Comparison of ENCODE assay signal across 7 mouse cellular contexts in genomic region chr11:58167822-58168166, GRCm38 (mm10). TPM values are rescaled to one million over a fixed set of nuclear protein-coding genes. Genes with fewer than 3 reads are reported as not detected.
DNase-seq lines count a peak whose midpoint lies in the region; ATAC-seq lines count a peak whose summit lies in the region.

No protein-coding gene starts in this region.

- H3K27ac ChIP-seq in lung, embryonic 16.5 days (ENCODE audit: low read length) = peak overlapping the region; percentile 23; the same call in 1 of the 2 replicates
- peak overlapping the region; percentile 75; the same call in 1 of the 2 replicates for H3K27ac ChIP-seq in embryonic facial prominence, embryonic 15.5 days (replicated peaks)
- 0 out of 2 replicates have a peak overlapping the region, but pooled peaks have one; percentile 36 for H3K27ac ChIP-seq in limb, embryonic 11.5 days (replicated peaks; ENCODE audit: low read depth, low read length)
- peak overlapping the region; percentile 39; the same call in 1 of the 2 replicates for H3K27ac ChIP-seq in stomach, embryonic 14.5 days (ENCODE audit: low read length)

- peaks cover 14% of the 10 kb centered on the region for H3K4me1 ChIP-seq in lung, embryonic 16.5 days (replicated peaks; ENCODE audit: control insufficient read depth, insufficient read depth, low read length)
- H3K4me1 ChIP-seq in embryonic facial prominence, embryonic 15.5 days = peaks cover 19% of the 10 kb centered on the region
- peaks cover 7% of the 10 kb centered on the region; the same call in 1 of the 2 replicates for H3K4me1 ChIP-seq in limb, embryonic 11.5 days (ENCODE audit: control insufficient read depth, insufficient read depth, low read length)
- H3K4me1 ChIP-seq in stomach, embryonic 14.5 days (ENCODE audit: control insufficient read depth, insufficient read depth, low read length) = peaks cover 15% of the 10 kb centered on the region; the same call in 1 of the 2 replicates

- no peak for ATAC-seq in lung, embryonic 16.5 days (ENCODE audit: low read depth)
- ATAC-seq in embryonic facial prominence, embryonic 15.5 days (ENCODE audit: insufficient number of reproducible peaks, low FRiP score, low TSS enrichment, low read depth) = 0 out of 2 replicates have a peak, but pooled peaks have one; percentile 45
- ATAC-seq in limb, embryonic 11.5 days (ENCODE audit: insufficient number of reproducible peaks, low FRiP score, low TSS enrichment, low read depth) = 0 out of 2 replicates have a peak, but pooled peaks have one; percentile 0
- ATAC-seq in stomach, embryonic 14.5 days (ENCODE audit: insufficient number of reproducible peaks, insufficient read depth, low FRiP score, low read depth) = no peak
- ATAC-seq in inflammation-experienced regulatory T-cells, adult 6 months = no peak

- peak overlapping the region; percentile 81 for H3K4me2 ChIP-seq in lung, embryonic 16.5 days (ENCODE audit: low read depth, low read length)
- peak overlapping the region; percentile 78 for H3K4me2 ChIP-seq in embryonic facial prominence, embryonic 15.5 days (replicated peaks)
- peak overlapping the region; percentile 74 for H3K4me2 ChIP-seq in limb, embryonic 11.5 days (ENCODE audit: low read depth, severe bottlenecking)
- H3K4me2 ChIP-seq in stomach, embryonic 14.5 days (replicated peaks; ENCODE audit: low read depth, low read length) = peak overlapping the region; percentile 74

- WGBS in lung, embryonic 16.5 days = 1% methylated on average over 8 of the region's 8 CpGs
- WGBS in embryonic facial prominence, embryonic 15.5 days = 0% methylated on average over 8 of the region's 8 CpGs
- 0% methylated on average over 8 of the region's 8 CpGs for WGBS in limb, embryonic 11.5 days
- WGBS in stomach, embryonic 14.5 days = 0% methylated on average over 8 of the region's 8 CpGs

- no peaks in the 10 kb centered on the region for H3K9me3 ChIP-seq in lung, embryonic 16.5 days (ENCODE audit: control insufficient read depth, low read length)
- no peaks in the 10 kb centered on the region for H3K9me3 ChIP-seq in embryonic facial prominence, embryonic 15.5 days (replicated peaks)
- H3K9me3 ChIP-seq in limb, embryonic 11.5 days (ENCODE audit: control insufficient read depth, low read length) = no peaks in the 10 kb centered on the region
- H3K9me3 ChIP-seq in stomach, embryonic 14.5 days (ENCODE audit: control insufficient read depth, low read depth, low read length) = no peaks in the 10 kb centered on the region

- peak overlapping the region; percentile 87 for H3K9ac ChIP-seq in lung, embryonic 16.5 days (ENCODE audit: low read length)
- H3K9ac ChIP-seq in embryonic facial prominence, embryonic 15.5 days = peak overlapping the region; percentile 92
- H3K9ac ChIP-seq in limb, embryonic 11.5 days (ENCODE audit: low read length) = peak overlapping the region; percentile 81
- peak overlapping the region; percentile 80 for H3K9ac ChIP-seq in stomach, embryonic 14.5 days (replicated peaks; ENCODE audit: low read depth, low read length)

- no peaks in the 10 kb centered on the region for H3K27me3 ChIP-seq in lung, embryonic 16.5 days (ENCODE audit: control insufficient read depth, insufficient read depth, low read depth, low read length)
- no peaks in the 10 kb centered on the region for H3K27me3 ChIP-seq in embryonic facial prominence, embryonic 15.5 days
- H3K27me3 ChIP-seq in limb, embryonic 11.5 days (ENCODE audit: control insufficient read depth, insufficient read depth, low read length) = no peaks in the 10 kb centered on the region
- H3K27me3 ChIP-seq in stomach, embryonic 14.5 days (ENCODE audit: control insufficient read depth, insufficient read depth, low read length) = no peaks in the 10 kb centered on the region

- no peak for DNase-seq in lung, postnatal 25 days (ENCODE audit: low spot score)
- DNase-seq in limb, embryonic 11.5 days (ENCODE audit: low spot score) = no peak
- DNase-seq in thymus, postnatal 4 days = no peak

- peaks cover 18% of the 10 kb centered on the region for H3K36me3 ChIP-seq in lung, embryonic 16.5 days (ENCODE audit: control insufficient read depth, insufficient read depth, low read length)
- peaks cover 37% of the 10 kb centered on the region for H3K36me3 ChIP-seq in embryonic facial prominence, embryonic 15.5 days
- peaks cover 16% of the 10 kb centered on the region for H3K36me3 ChIP-seq in limb, embryonic 11.5 days (ENCODE audit: control insufficient read depth, insufficient read depth, low read length)
- peaks cover 19% of the 10 kb centered on the region; the same call in 1 of the 2 replicates for H3K36me3 ChIP-seq in stomach, embryonic 14.5 days (ENCODE audit: control insufficient read depth, insufficient read depth, low read length)

- peak overlapping the region; percentile 91 for H3K4me3 ChIP-seq in lung, embryonic 16.5 days (ENCODE audit: low read length)
- H3K4me3 ChIP-seq in embryonic facial prominence, embryonic 15.5 days (replicated peaks) = peak overlapping the region; percentile 96
- H3K4me3 ChIP-seq in limb, embryonic 11.5 days (ENCODE audit: low read depth, low read length) = peak overlapping the region; percentile 93
- H3K4me3 ChIP-seq in stomach, embryonic 14.5 days (ENCODE audit: low read depth, low read length) = peak overlapping the region; percentile 85

RNA-seq across cellular contexts. Expression of gene Gemin5, which starts 0.5 kb away (rescaled TPM):
- 14.7 and 15.1 TPM in 2 replicates for polyA plus RNA-seq in lung, embryonic 16.5 days (2015; fragmentation: Nextera tagmentation; extraction: Ambion mirVana)
- polyA plus RNA-seq in embryonic facial prominence, embryonic 15.5 days (2015; fragmentation: Nextera tagmentation; extraction: Ambion mirVana) = 16.1 and 16.6 TPM in 2 replicates
- 28.5 and 30.3 TPM in 2 replicates for polyA plus RNA-seq in limb, embryonic 11.5 days (2014; fragmentation: Nextera tagmentation; extraction: Ambion mirVana)
- polyA plus RNA-seq in stomach, embryonic 14.5 days (2014; fragmentation: Nextera tagmentation; extraction: Ambion mirVana) = 21.4 and 24.4 TPM in 2 replicates
- 1 to 10 TPM; 5.7 to 6.4 (median 5.9) TPM for polyA plus RNA-seq in inflammation-experienced regulatory T-cells, adult 6 months (2017; shearing (Covaris generic))

RNA-seq across cellular contexts. Expression of gene Mrpl22, which starts 3.7 kb away (rescaled TPM):
- 108 and 109 TPM in 2 replicates for polyA plus RNA-seq in lung, embryonic 16.5 days (2015; fragmentation: Nextera tagmentation; extraction: Ambion mirVana)
- 107 and 115 TPM in 2 replicates for polyA plus RNA-seq in embryonic facial prominence, embryonic 15.5 days (2015; fragmentation: Nextera tagmentation; extraction: Ambion mirVana)
- polyA plus RNA-seq in limb, embryonic 11.5 days (2014; fragmentation: Nextera tagmentation; extraction: Ambion mirVana) = 142 and 144 TPM in 2 replicates
- polyA plus RNA-seq in stomach, embryonic 14.5 days (2014; fragmentation: Nextera tagmentation; extraction: Ambion mirVana) = 118 and 123 TPM in 2 replicates
- 10 to 100 TPM; 58.3 to 73.6 (median 64.8) TPM for polyA plus RNA-seq in inflammation-experienced regulatory T-cells, adult 6 months (2017; shearing (Covaris generic))

RNA-seq across cellular contexts. Expression of gene Igtp, which starts 31.6 kb away (rescaled TPM):
- 4.7 and 7.4 TPM in 2 replicates for polyA plus RNA-seq in lung, embryonic 16.5 days (2015; fragmentation: Nextera tagmentation; extraction: Ambion mirVana)
- polyA plus RNA-seq in embryonic facial prominence, embryonic 15.5 days (2015; fragmentation: Nextera tagmentation; extraction: Ambion mirVana) = 8.5 and 9.0 TPM in 2 replicates
- polyA plus RNA-seq in limb, embryonic 11.5 days (2014; fragmentation: Nextera tagmentation; extraction: Ambion mirVana) = 1.6 and 2.1 TPM in 2 replicates
- polyA plus RNA-seq in stomach, embryonic 14.5 days (2014; fragmentation: Nextera tagmentation; extraction: Ambion mirVana) = 3.9 and 4.7 TPM in 2 replicates
- polyA plus RNA-seq in inflammation-experienced regulatory T-cells, adult 6 months (2017; shearing (Covaris generic)) = 100 to 1,000 TPM; 300 to 422 (median 383) TPM

RNA-seq across cellular contexts. Expression of gene Irgm2, which starts 31.6 kb away (rescaled TPM):
- 3.0 and 3.2 TPM in 2 replicates for polyA plus RNA-seq in lung, embryonic 16.5 days (2015; fragmentation: Nextera tagmentation; extraction: Ambion mirVana)
- 3.6 and 4.7 TPM in 2 replicates for polyA plus RNA-seq in embryonic facial prominence, embryonic 15.5 days (2015; fragmentation: Nextera tagmentation; extraction: Ambion mirVana)
- polyA plus RNA-seq in limb, embryonic 11.5 days (2014; fragmentation: Nextera tagmentation; extraction: Ambion mirVana) = 0.12 and 0.40 TPM in 2 replicates
- polyA plus RNA-seq in stomach, embryonic 14.5 days (2014; fragmentation: Nextera tagmentation; extraction: Ambion mirVana) = 3.8 and 3.9 TPM in 2 replicates
- 10 to 100 TPM; 47.5 to 49.5 (median 48.5) TPM for polyA plus RNA-seq in inflammation-experienced regulatory T-cells, adult 6 months (2017; shearing (Covaris generic))

Comparison
In these comparisons a context has a peak if more than half of its experiments do, and no peak if none do; other contexts are left out.
1. ATAC-seq: peak in embryonic facial prominence, embryonic 15.5 days (single experiment) and limb, embryonic 11.5 days (single experiment); none in lung, embryonic 16.5 days (single experiment), stomach, embryonic 14.5 days (single experiment) and inflammation-experienced regulatory T-cells, adult 6 months (single experiment).
2. H3K27ac ChIP-seq: peak in every context shown above with its lines; median percentile 75 in embryonic facial prominence, embryonic 15.5 days; 39 in stomach, embryonic 14.5 days; 36 in limb, embryonic 11.5 days; 23 in lung, embryonic 16.5 days.
3. RNA of gene Igtp, which starts 31.6 kb away (polyA plus RNA-seq): 300 to 422 TPM in inflammation-experienced regulatory T-cells, adult 6 months; 8.5 to 9.0 TPM in embryonic facial prominence, embryonic 15.5 days, 4.7 to 7.4 TPM in lung, embryonic 16.5 days, 3.9 to 4.7 TPM in stomach, embryonic 14.5 days and 1.6 to 2.1 TPM in limb, embryonic 11.5 days; every median in the first group is over 10 times any median in the second.
4. Peak in every context shown above with its lines, with median percentiles within 50 percentile points of each other: H3K4me2 ChIP-seq, H3K4me3 ChIP-seq and H3K9ac ChIP-seq.